In genomic region chr17:3326903-3327279, GRCm38 (mm10) we compare ENCODE assay signal across 8 mouse cellular contexts. TPM values are rescaled to one million over a fixed set of nuclear protein-coding genes. Genes with fewer than 3 reads are reported as not detected.
DNase-seq lines count a peak whose midpoint lies in the region; ATAC-seq lines count a peak whose summit lies in the region.

No protein-coding gene starts in this region.

- 0 out of 2 replicates have a peak, but pooled peaks cover 6% of the 10 kb centered on the region for H3K27me3 ChIP-seq in kidney, embryonic 16.5 days (ENCODE audit: insufficient read depth, low read length)
- no peaks in the 10 kb centered on the region; the same call in 1 of the 2 replicates for H3K27me3 ChIP-seq in intestine, embryonic 15.5 days (replicated peaks)

- H3K27ac ChIP-seq in kidney, embryonic 16.5 days (ENCODE audit: low read length) = no peak overlapping the region
- H3K27ac ChIP-seq in intestine, embryonic 15.5 days = no peak overlapping the region

- WGBS in kidney, embryonic 16.5 days = under 1% methylated on average over 25 of the region's 25 CpGs
- 0% methylated on average over 25 of the region's 25 CpGs for WGBS in intestine, embryonic 15.5 days

- ATAC-seq in kidney, embryonic 16.5 days (ENCODE audit: low FRiP score, low TSS enrichment) = no peak; the same call in 1 of the 2 replicates
- peak; percentile 35 for ATAC-seq in intestine, embryonic 15.5 days

- H3K9ac ChIP-seq in kidney, embryonic 16.5 days (replicated peaks; ENCODE audit: low read length) = peak overlapping the region; percentile 50
- peak overlapping the region; percentile 51 for H3K9ac ChIP-seq in intestine, embryonic 15.5 days

- DNase-seq in kidney, adult 9 months = no peak
- DNase-seq in embryo, embryonic 9.5 days (ENCODE audit: extremely low spot score) = peak; percentile 37
- DNase-seq in naive thymus-derived CD4-positive, alpha-beta T cell, adult 2 months (ENCODE audit: low read depth) = peak; percentile 5
- no peak for DNase-seq in thymus, postnatal 10 days (ENCODE audit: low spot score in 2 of 2)
- DNase-seq in right cerebral cortex, postnatal 10 days (ENCODE audit: low spot score in 2 of 2) = no peak
- no peak for DNase-seq in spleen, postnatal 10 days (ENCODE audit: low spot score in 2 of 2)

- peak overlapping the region; percentile 78 for H3K4me2 ChIP-seq in kidney, embryonic 16.5 days (replicated peaks; ENCODE audit: low read depth, low read length)
- peak overlapping the region; percentile 93 for H3K4me2 ChIP-seq in intestine, embryonic 15.5 days (replicated peaks)

- peak overlapping the region; percentile 54 for H3K4me3 ChIP-seq in kidney, embryonic 16.5 days (ENCODE audit: low read length)
- peak overlapping the region; percentile 57 for H3K4me3 ChIP-seq in intestine, embryonic 15.5 days (replicated peaks)

- H3K36me3 ChIP-seq in kidney, embryonic 16.5 days (ENCODE audit: insufficient read depth, low read length) = no peaks in the 10 kb centered on the region
- H3K36me3 ChIP-seq in intestine, embryonic 15.5 days = no peaks in the 10 kb centered on the region

- H3K9me3 ChIP-seq in kidney, embryonic 16.5 days (ENCODE audit: low read length) = no peaks in the 10 kb centered on the region
- H3K9me3 ChIP-seq in intestine, embryonic 15.5 days = no peaks in the 10 kb centered on the region

- H3K4me1 ChIP-seq in kidney, embryonic 16.5 days (ENCODE audit: insufficient read depth, low read length) = peaks cover 13% of the 10 kb centered on the region
- H3K4me1 ChIP-seq in intestine, embryonic 15.5 days (replicated peaks) = peaks cover 2% of the 10 kb centered on the region; the same call in 1 of the 2 replicates

RNA-seq across cellular contexts. Expression of gene Tiam2, which starts 0.5 kb away (rescaled TPM):
- 5.0 and 5.5 TPM in 2 replicates for polyA plus RNA-seq in kidney, embryonic 16.5 days (2015; fragmentation: Nextera tagmentation; extraction: Ambion mirVana)
- 3.4 and 3.8 TPM in 2 replicates for polyA plus RNA-seq in intestine, embryonic 15.5 days (2015; fragmentation: Nextera tagmentation; extraction: Ambion mirVana)

Comparison
In these comparisons a context has a peak if more than half of its experiments do, and no peak if none do; other contexts are left out.
1. DNase-seq: peak in embryo, embryonic 9.5 days (single experiment) and naive thymus-derived CD4-positive, alpha-beta T cell, adult 2 months (single experiment); none in kidney, adult 9 months (single experiment), thymus, postnatal 10 days (0 of 2), right cerebral cortex, postnatal 10 days (0 of 2) and spleen, postnatal 10 days (0 of 2).